Mouse (Mus musculus) liver, postnatal 0 days (tissue): ENCODE data around the gene Bahcc1.

Experiments
- CTCF ChIP-seq: sonication (generic); IDR thresholded peaks from 2 replicates; pipeline ENCODE4 v1.5.1; 2016; ENCODE audit warnings: antibody characterized with exemption, low read depth
- EP300 ChIP-seq: IDR thresholded peaks from 2 replicates; pipeline ENCODE4 v1.6.1; 2016; ENCODE audit warnings: antibody characterized with exemption, low read depth, mild to moderate bottlenecking

GRCm38 (mm10) chr11:120269498-120270104, 36.9 kb downstream of the Bahcc1 start:
- no peak for TF ChIP-seq CTCF
- no peak for TF ChIP-seq EP300
